9 mouse cellular contexts compared by ENCODE assay signal in the genomic region with DNA sequence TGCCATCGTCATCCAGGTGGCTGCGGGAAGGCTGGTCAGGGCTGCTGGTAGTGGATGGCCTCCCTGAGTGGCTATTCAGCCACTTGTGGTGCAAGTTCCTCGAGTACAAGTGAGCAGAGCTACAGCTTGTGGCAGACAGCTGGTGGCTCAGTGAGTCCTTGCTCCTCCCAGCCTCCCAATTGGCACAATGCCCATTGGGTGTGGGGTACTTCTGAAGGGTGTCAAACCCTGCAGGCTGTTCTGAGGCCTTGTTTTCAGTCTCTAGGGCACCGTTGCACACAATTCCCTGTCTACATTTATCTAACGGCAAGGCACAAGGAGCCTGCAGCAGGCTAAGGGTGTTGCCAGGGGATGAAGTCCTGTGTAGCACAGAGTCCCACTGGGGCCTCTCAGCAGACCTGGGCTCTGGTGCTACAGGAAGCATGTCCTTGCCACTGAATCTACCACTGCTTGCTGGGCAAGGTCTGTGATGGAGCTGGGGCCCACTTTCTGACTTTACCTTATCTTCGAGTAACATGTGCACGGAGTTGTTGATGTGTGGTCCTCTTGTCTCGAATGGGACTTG. TPM values are rescaled to one million over a fixed set of nuclear protein-coding genes. Genes with fewer than 3 reads are reported as not detected.
DNase-seq lines count a peak whose midpoint lies in the region; ATAC-seq and TF ChIP-seq lines count a peak whose summit lies in the region.
"Had no signal": no experiment of that assay in that cellular context is flagged by ENCODE, and none has a peak within 500 bp of the region (broad histone marks: within the 10 kb centered on the region; RNA-seq: fewer than 3 reads in every experiment).

No protein-coding gene starts in this region.

- H3K4me3 ChIP-seq in limb, embryonic 14.5 days (replicated peaks; ENCODE audit: low read length), result no peak overlapping the region
- H3K4me3 ChIP-seq in limb, embryonic 10.5 days, result no peak overlapping the region
- no peak overlapping the region for H3K4me3 ChIP-seq in heart, embryonic 15.5 days
- H3K4me3 ChIP-seq: neural tube, embryonic 12.5 days had no signal

- no peaks in the 10 kb centered on the region for H3K4me1 ChIP-seq in limb, embryonic 14.5 days (ENCODE audit: control insufficient read depth, insufficient read depth, low read length)
- no peaks in the 10 kb centered on the region for H3K4me1 ChIP-seq in limb, embryonic 10.5 days
- peaks cover 12% of the 10 kb centered on the region for H3K4me1 ChIP-seq in heart, embryonic 15.5 days (replicated peaks)
- H3K4me1 ChIP-seq: neural tube, embryonic 12.5 days had no signal

- no peak overlapping the region for H3K4me2 ChIP-seq in limb, embryonic 14.5 days (replicated peaks; ENCODE audit: low read depth, low read length, severe bottlenecking)
- H3K4me2 ChIP-seq in heart, embryonic 15.5 days, result no peak overlapping the region
- H3K4me2 ChIP-seq: neural tube, embryonic 12.5 days had no signal

- H3K27me3 ChIP-seq in limb, embryonic 14.5 days (ENCODE audit: control insufficient read depth, insufficient read depth, low read length), result no peaks in the 10 kb centered on the region
- no peaks in the 10 kb centered on the region for H3K27me3 ChIP-seq in limb, embryonic 10.5 days (ENCODE audit: low read depth, poor library complexity, severe bottlenecking)
- H3K27me3 ChIP-seq in heart, embryonic 15.5 days, result no peaks in the 10 kb centered on the region
- H3K27me3 ChIP-seq: neural tube, embryonic 12.5 days had no signal

- DNase-seq in limb, embryonic 14.5 days (ENCODE audit: low spot score), result peak; percentile 19
- DNase-seq in limb, embryonic 10.5 days (ENCODE audit: low spot score), result no peak
- DNase-seq in cerebellum, adult 18-20 months, result peak; percentile 39
- DNase-seq in lung, postnatal 25 days (ENCODE audit: low spot score), result peak; percentile 48
- DNase-seq in embryo, embryonic 10.5 days (ENCODE audit: low spot score), result no peak
- DNase-seq in kidney, postnatal 36 days, result no peak
- no peak for DNase-seq in urinary bladder, postnatal 10 days (ENCODE audit: low spot score)

- no peak overlapping the region for H3K9ac ChIP-seq in limb, embryonic 14.5 days (ENCODE audit: low read depth, low read length, severe bottlenecking)
- H3K9ac ChIP-seq in heart, embryonic 15.5 days, result no peak overlapping the region
- H3K9ac ChIP-seq: neural tube, embryonic 12.5 days had no signal

- WGBS in limb, embryonic 14.5 days, result 89% methylated on average over 8 of the region's 8 CpGs
- 94% methylated on average over 8 of the region's 8 CpGs for WGBS in limb, embryonic 10.5 days
- WGBS in heart, embryonic 15.5 days, result 46% methylated on average over 8 of the region's 8 CpGs

- peaks cover 97% of the 10 kb centered on the region for H3K36me3 ChIP-seq in limb, embryonic 14.5 days (ENCODE audit: control insufficient read depth, insufficient read depth, low read length)
- peaks cover 100% of the 10 kb centered on the region for H3K36me3 ChIP-seq in limb, embryonic 10.5 days
- H3K36me3 ChIP-seq in heart, embryonic 15.5 days, result peaks cover 97% of the 10 kb centered on the region

- no peak overlapping the region for H3K27ac ChIP-seq in limb, embryonic 14.5 days (replicated peaks; ENCODE audit: low read depth, low read length)
- H3K27ac ChIP-seq in limb, embryonic 10.5 days, result no peak overlapping the region
- peak overlapping the region; percentile 26; the same call in 1 of the 2 replicates for H3K27ac ChIP-seq in heart, embryonic 15.5 days
- H3K27ac ChIP-seq: neural tube, embryonic 12.5 days had no signal

- ATAC-seq in limb, embryonic 14.5 days (ENCODE audit: low FRiP score, low read depth), result no peak
- ATAC-seq in heart, embryonic 15.5 days (replicated peaks; ENCODE audit: insufficient number of reproducible peaks, insufficient read depth, low FRiP score, low read depth), result peak; percentile 44

- no peaks in the 10 kb centered on the region for H3K9me3 ChIP-seq in limb, embryonic 14.5 days (ENCODE audit: control insufficient read depth, low read length)
- no peaks in the 10 kb centered on the region for H3K9me3 ChIP-seq in limb, embryonic 10.5 days (replicated peaks)
- H3K9me3 ChIP-seq in heart, embryonic 15.5 days (replicated peaks), result no peaks in the 10 kb centered on the region
- H3K9me3 ChIP-seq: neural tube, embryonic 12.5 days had no signal

- no peak for TF ChIP-seq POLR2A in limb, embryonic 14.5 days (IDR thresholded peaks at IDR 0.05; ENCODE audit: borderline replicate concordance, extremely low read depth, insufficient read depth, insufficient read length)

RNA-seq across cellular contexts. Expression of a gene that starts 46.6 kb away (rescaled TPM):
- 0.25 and 0.45 TPM in 2 replicates for polyA plus RNA-seq in limb, embryonic 14.5 days (2012; rRNA removed)
- 0.23 TPM in 1 of 2 replicates, not detected in the other for polyA plus RNA-seq in limb, embryonic 14.5 days (2014; fragmentation: Nextera tagmentation; extraction: Ambion mirVana)
- 0.78 and 0.99 TPM in 2 replicates for polyA plus RNA-seq in limb, embryonic 10.5 days (2016; fragmentation: Nextera tagmentation; extraction: Ambion mirVana)
- 0.06 and 0.32 TPM in 2 replicates for polyA plus RNA-seq in heart, embryonic 15.5 days (2015; fragmentation: Nextera tagmentation; extraction: Ambion mirVana)
- polyA plus RNA-seq: neural tube, embryonic 12.5 days had no signal

Comparison
In these comparisons a context has a peak if more than half of its experiments do, and no peak if none do; other contexts are left out.
1. DNase-seq: peak in limb, embryonic 14.5 days (single experiment), cerebellum, adult 18-20 months (2 of 2) and lung, postnatal 25 days (single experiment); none in limb, embryonic 10.5 days (single experiment), embryo, embryonic 10.5 days (single experiment), kidney, postnatal 36 days (0 of 2) and urinary bladder, postnatal 10 days (single experiment).